Mouse (Mus musculus): ENCODE measurements at regions not wholly inside any gene's neighbourhood (a gene's known extent, or its start where the extent isn't known, plus 50 kb on each side); places are given as distances from the start of the nearest gene placed in this dataset.

- DNase-seq (ENCODE audit: low spot score) = no peak
These were observed 57.0 kb downstream of the Mbl2 start for GRCm38 (mm10) chr19:30289721-30290120.

GRCm38 (mm10) chr19:30295263-30295704, 62.5 kb downstream of the Mbl2 start:
- DNase-seq (ENCODE audit: low spot score) = no peak

GRCm38 (mm10) chr19:30296024-30296423, 63.3 kb downstream of the Mbl2 start:
- DNase-seq (ENCODE audit: low spot score) = no peak

- DNase-seq (ENCODE audit: low spot score) = no peak
These were observed 66.8 kb downstream of the Mbl2 start for GRCm38 (mm10) chr19:30299536-30299935.

GRCm38 (mm10) chr19:30302281-30302680, 69.5 kb downstream of the Mbl2 start:
- no peak for DNase-seq (ENCODE audit: low spot score)

GRCm38 (mm10) chr19:30306379-30306778, 73.6 kb downstream of the Mbl2 start:
- peak; percentile 8 for DNase-seq (ENCODE audit: low spot score)

GRCm38 (mm10) chr19:30306919-30307318, 74.2 kb downstream of the Mbl2 start:
- no peak for DNase-seq (ENCODE audit: low spot score)

- DNase-seq (ENCODE audit: low spot score) = no peak
These were observed 84.6 kb downstream of the Mbl2 start for GRCm38 (mm10) chr19:30317314-30317713.

- DNase-seq (ENCODE audit: low spot score) = no peak
These were observed 95.0 kb downstream of the Mbl2 start for GRCm38 (mm10) chr19:30327693-30328092.

GRCm38 (mm10) chr19:30328886-30329285, 96.1 kb downstream of the Mbl2 start:
- DNase-seq (ENCODE audit: low spot score) = no peak

- DNase-seq (ENCODE audit: low spot score) = no peak
These were observed 98.0 kb downstream of the Mbl2 start for GRCm38 (mm10) chr19:30330792-30331191.

- no peak for DNase-seq (ENCODE audit: low spot score)
These were observed 99.1 kb downstream of the Mbl2 start for GRCm38 (mm10) chr19:30331850-30332249.

GRCm38 (mm10) chr19:30344401-30344800, 111.7 kb downstream of the Mbl2 start:
- no peak for DNase-seq (ENCODE audit: low spot score)

GRCm38 (mm10) chr19:30348924-30349323, 116.2 kb downstream of the Mbl2 start:
- no peak for DNase-seq (ENCODE audit: low spot score)

- no peak for DNase-seq (ENCODE audit: low spot score)
These were observed 122.2 kb downstream of the Mbl2 start for GRCm38 (mm10) chr19:30354981-30355380.

GRCm38 (mm10) chr19:30358961-30359360, 126.2 kb downstream of the Mbl2 start:
- no peak for DNase-seq (ENCODE audit: low spot score)

GRCm38 (mm10) chr19:30371901-30372300, 139.2 kb downstream of the Mbl2 start:
- DNase-seq (ENCODE audit: low spot score) = no peak

- DNase-seq (ENCODE audit: low spot score) = no peak
These were observed 147.0 kb downstream of the Mbl2 start for GRCm38 (mm10) chr19:30379767-30380166.

- no peak for DNase-seq (ENCODE audit: low spot score)
These were observed 147.9 kb downstream of the Mbl2 start for GRCm38 (mm10) chr19:30380515-30381206.

- no peak for DNase-seq (ENCODE audit: low spot score)
These were observed 155.7 kb downstream of the Dkk1 start for GRCm38 (mm10) chr19:30393791-30394190.

GRCm38 (mm10) chr19:30406943-30407342, 142.5 kb downstream of the Dkk1 start:
- DNase-seq (ENCODE audit: low spot score) = no peak

- no peak for DNase-seq (ENCODE audit: low spot score)
These were observed 129.7 kb downstream of the Dkk1 start for GRCm38 (mm10) chr19:30419556-30420280.

- no peak for DNase-seq (ENCODE audit: low spot score)
These were observed 123.8 kb downstream of the Dkk1 start for GRCm38 (mm10) chr19:30425627-30426026.

- DNase-seq (ENCODE audit: low spot score) = no peak
These were observed 122.0 kb downstream of the Dkk1 start for GRCm38 (mm10) chr19:30427484-30427883.

All from adipocyte (in vitro differentiated cells).